ENCODE assay signal across 8 mouse cellular contexts in the genomic region with DNA sequence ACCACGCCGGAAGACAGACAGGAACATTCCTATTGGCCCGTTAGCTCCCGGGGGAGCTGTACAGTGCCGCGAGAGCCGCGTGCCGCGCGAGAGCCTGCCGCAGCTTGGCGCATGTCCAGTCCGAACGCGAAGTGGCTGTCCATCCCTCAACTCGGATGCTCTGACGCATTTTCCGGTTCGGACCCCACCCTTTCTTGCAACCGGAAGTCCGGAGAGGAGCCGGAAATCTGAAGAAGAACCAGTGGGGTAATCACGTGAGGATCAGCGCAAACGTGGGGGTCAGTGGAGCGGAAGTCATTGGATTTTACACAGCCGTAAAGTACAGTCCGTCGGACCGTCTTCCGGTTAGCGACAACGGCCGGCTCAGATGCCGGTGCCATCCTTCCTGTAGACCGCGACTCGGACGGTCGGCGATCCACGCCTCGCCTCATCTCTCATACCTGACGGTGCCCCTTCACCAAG. TPM values are rescaled to one million over a fixed set of nuclear protein-coding genes. Genes with fewer than 3 reads are reported as not detected.
DNase-seq lines count a peak whose midpoint lies in the region; ATAC-seq and TF ChIP-seq lines count a peak whose summit lies in the region.

Mcts2 (plus strand) TSS at position 230 of the 462 bp plus-strand sequence.

- WGBS in embryonic facial prominence, embryonic 12.5 days: 52% methylated on average over 45 of the region's 45 CpGs
- 45% methylated on average over 45 of the region's 45 CpGs for WGBS in heart, adult 2 months
- WGBS in limb, embryonic 13.5 days: 47% methylated on average over 45 of the region's 45 CpGs
- WGBS in stomach, postnatal 0 days: 44% methylated on average over 45 of the region's 45 CpGs

- no peaks in the 10 kb centered on the region for H3K27me3 ChIP-seq in megakaryocyte, embryonic 14.5 days (replicated peaks)
- H3K27me3 ChIP-seq in embryonic facial prominence, embryonic 12.5 days: no peaks in the 10 kb centered on the region
- H3K27me3 ChIP-seq in heart, adult 2 months (ENCODE audit: control insufficient read depth, insufficient read depth, low read length): no peaks in the 10 kb centered on the region
- H3K27me3 ChIP-seq in limb, embryonic 13.5 days: no peaks in the 10 kb centered on the region
- no peaks in the 10 kb centered on the region for H3K27me3 ChIP-seq in myocyte (ENCODE audit: control insufficient read depth, insufficient read depth, insufficient read length)
- H3K27me3 ChIP-seq in stomach, postnatal 0 days (ENCODE audit: control insufficient read depth, insufficient read depth, low read length): no peaks in the 10 kb centered on the region

- TF ChIP-seq CTCF in heart, adult 2 months (IDR thresholded peaks at IDR 0.05): no peak
- TF ChIP-seq CTCF in stomach, postnatal 0 days (IDR thresholded peaks at IDR 0.05; ENCODE audit: low read depth): no peak

- no peaks in the 10 kb centered on the region for H3K79me2 ChIP-seq in heart, adult 2 months (replicated peaks; ENCODE audit: control insufficient read depth, insufficient read depth, low read length)
- peaks cover 12% of the 10 kb centered on the region for H3K79me2 ChIP-seq in myocyte (ENCODE audit: control insufficient read depth, insufficient read depth)

- H3K4me1 ChIP-seq in megakaryocyte, embryonic 14.5 days: peaks cover 34% of the 10 kb centered on the region
- no peaks in the 10 kb centered on the region; the same call in 1 of the 2 replicates for H3K4me1 ChIP-seq in embryonic facial prominence, embryonic 12.5 days
- no peaks in the 10 kb centered on the region for H3K4me1 ChIP-seq in heart, adult 2 months (ENCODE audit: control insufficient read depth, insufficient read depth, low read length)
- no peaks in the 10 kb centered on the region; the same call in 1 of the 2 replicates for H3K4me1 ChIP-seq in limb, embryonic 13.5 days
- no peaks in the 10 kb centered on the region for H3K4me1 ChIP-seq in stomach, postnatal 0 days (replicated peaks; ENCODE audit: control insufficient read depth, insufficient read depth)

- H3K4me2 ChIP-seq in embryonic facial prominence, embryonic 12.5 days (replicated peaks): peak within 1 kb of the TSS; percentile 63
- H3K4me2 ChIP-seq in limb, embryonic 13.5 days (replicated peaks): peak within 1 kb of the TSS; percentile 71
- peak within 1 kb of the TSS; percentile 74 for H3K4me2 ChIP-seq in myocyte (ENCODE audit: low read depth)
- H3K4me2 ChIP-seq in stomach, postnatal 0 days (replicated peaks; ENCODE audit: low read depth): peak within 1 kb of the TSS; percentile 49

- peaks cover 98% of the 10 kb centered on the region for H3K36me3 ChIP-seq in megakaryocyte, embryonic 14.5 days (replicated peaks; ENCODE audit: low read length)
- peaks cover 90% of the 10 kb centered on the region for H3K36me3 ChIP-seq in embryonic facial prominence, embryonic 12.5 days
- no peaks in the 10 kb centered on the region for H3K36me3 ChIP-seq in heart, adult 2 months (ENCODE audit: control insufficient read depth, insufficient read depth, low read length)
- peaks cover 97% of the 10 kb centered on the region for H3K36me3 ChIP-seq in limb, embryonic 13.5 days
- H3K36me3 ChIP-seq in myocyte (ENCODE audit: control insufficient read depth, insufficient read depth): peaks cover 66% of the 10 kb centered on the region
- H3K36me3 ChIP-seq in stomach, postnatal 0 days (ENCODE audit: control insufficient read depth, insufficient read depth, low read length): peaks cover 33% of the 10 kb centered on the region

- peak; percentile 58 for TF ChIP-seq EP300 in heart, adult 2 months (IDR thresholded peaks at IDR 0.05; ENCODE audit: insufficient read depth, low read depth, low read length)
- TF ChIP-seq EP300 in stomach, postnatal 0 days (optimal IDR thresholded peaks at IDR 0.05): peak; percentile 97

- H3K4me3 ChIP-seq in megakaryocyte, embryonic 14.5 days (replicated peaks): peak within 1 kb of the TSS; percentile 83
- H3K4me3 ChIP-seq in embryonic facial prominence, embryonic 12.5 days: peak within 1 kb of the TSS; percentile 42
- peak within 1 kb of the TSS; percentile 65 for H3K4me3 ChIP-seq in heart, adult 2 months
- peak within 1 kb of the TSS; percentile 48 for H3K4me3 ChIP-seq in limb, embryonic 13.5 days
- peak within 1 kb of the TSS; percentile 32 for H3K4me3 ChIP-seq in myocyte
- H3K4me3 ChIP-seq in stomach, postnatal 0 days (ENCODE audit: low read depth, low read length): peak within 1 kb of the TSS; percentile 44

- H3K27ac ChIP-seq in embryonic facial prominence, embryonic 12.5 days: no peak within 1 kb of the TSS
- peak within 1 kb of the TSS; percentile 56 for H3K27ac ChIP-seq in heart, adult 2 months
- peak within 1 kb of the TSS; percentile 52; the same call in 1 of the 2 replicates for H3K27ac ChIP-seq in limb, embryonic 13.5 days
- peak within 1 kb of the TSS; percentile 65; the same call in 1 of the 2 replicates for H3K27ac ChIP-seq in stomach, postnatal 0 days (replicated peaks)

- H3K9ac ChIP-seq in embryonic facial prominence, embryonic 12.5 days: peak within 1 kb of the TSS; percentile 45
- H3K9ac ChIP-seq in heart, adult 2 months (ENCODE audit: low read depth, low read length): peak within 1 kb of the TSS; percentile 58
- H3K9ac ChIP-seq in limb, embryonic 13.5 days: peak within 1 kb of the TSS; percentile 63
- H3K9ac ChIP-seq in stomach, postnatal 0 days (ENCODE audit: low read length): peak within 1 kb of the TSS; percentile 45

- TF ChIP-seq POLR2A in heart, adult 2 months (IDR thresholded peaks at IDR 0.05; ENCODE audit: insufficient read depth, low read depth, low read length): peak; percentile 62
- peak; percentile 81 for TF ChIP-seq POLR2A in myocyte (IDR thresholded peaks at IDR 0.05; ENCODE audit: insufficient read length, low read depth)

- H3K9me3 ChIP-seq in megakaryocyte, embryonic 14.5 days: no peaks in the 10 kb centered on the region
- peaks cover 11% of the 10 kb centered on the region; the same call in 1 of the 2 replicates for H3K9me3 ChIP-seq in embryonic facial prominence, embryonic 12.5 days
- H3K9me3 ChIP-seq in limb, embryonic 13.5 days: peaks cover 11% of the 10 kb centered on the region; the same call in 1 of the 2 replicates
- no peaks in the 10 kb centered on the region for H3K9me3 ChIP-seq in stomach, postnatal 0 days (ENCODE audit: control insufficient read depth, low read length)

- peak within 1 kb of the TSS; percentile 9 for H3ac ChIP-seq in myocyte (ENCODE audit: control insufficient read depth, insufficient read length)

- DNase-seq in heart, adult 2 months: peak; percentile 94 to 95
- peak; percentile 95 for DNase-seq in kidney, adult 9 months
- peak; percentile 93 for DNase-seq in stomach, postnatal 0 days (ENCODE audit: low spot score)

- no peak for ATAC-seq in megakaryocyte, adult 5-6 weeks (ENCODE audit: poor library complexity, severe bottlenecking)
- peak; percentile 92 for ATAC-seq in embryonic facial prominence, embryonic 12.5 days (ENCODE audit: insufficient number of reproducible peaks, insufficient read depth, low FRiP score, low TSS enrichment)
- peak; percentile 95 for ATAC-seq in limb, embryonic 13.5 days (ENCODE audit: low FRiP score, low read depth)
- ATAC-seq in stomach, postnatal 0 days (ENCODE audit: low FRiP score, low TSS enrichment): peak; percentile 96

- intact Hi-C loops in heart, adult 2 months (cut with DNase I): loop anchor here (10.0 kb wide), 1 partner anchor 328 kb away; the partner anchor contains the start of gene Pdrg1

TF ChIP-seq in myocyte, 11 proteins besides CTCF, POLR2A, EP300 and RAD21:
- TF ChIP-seq MYOG (IDR thresholded peaks at IDR 0.05; ENCODE audit: control insufficient read depth in 1 of 3, insufficient read depth in 1 of 3, insufficient read length in 2 of 3, low read depth in 2 of 3) (peak in 1 of 3 experiments; percentile 7), POLR2AphosphoS2 (IDR thresholded peaks at IDR 0.05; ENCODE audit: insufficient read length, low read depth) (peak; percentile 95), SRF (IDR thresholded peaks at IDR 0.05; ENCODE audit: control insufficient read depth, insufficient read length, low read depth) (no peak), USF1 (IDR thresholded peaks at IDR 0.05; ENCODE audit: low read depth) (peak; percentile 88)
TF ChIP-seq in myocyte: peak in this region for 3.

RNA-seq across cellular contexts. Expression of gene Mcts2, which starts in this region (rescaled TPM):
- not detected in 2 replicates for polyA plus RNA-seq in megakaryocyte, embryonic 14.5 days (2012; ENCODE audit: insufficient read depth, low replicate concordance)
- 8.4 and 9.3 TPM in 2 replicates for total RNA-seq in megakaryocyte, adult 5-6 weeks (2015)
- 7.1 and 8.3 TPM in 2 replicates for total RNA-seq in megakaryocyte, adult 5-6 weeks (2017)
- 36.4 and 38.9 TPM in 2 replicates for polyA plus RNA-seq in embryonic facial prominence, embryonic 12.5 days (2016; fragmentation: Nextera tagmentation; extraction: Ambion mirVana)
- total RNA-seq in heart, adult 2 months (2021): 10 to 100 TPM; 14.8 to 18.2 TPM
- 8.6 and 12.1 TPM in 2 replicates for polyA plus RNA-seq in heart, adult 2 months (2012; rRNA removed)
- polyA plus RNA-seq in limb, embryonic 13.5 days (2015; fragmentation: Nextera tagmentation; extraction: Ambion mirVana): 29.2 and 30.0 TPM in 2 replicates
- 27.0 TPM for polyA plus RNA-seq in myocyte (2012; fragmentation: generic; extraction: Trizol)
- polyA plus RNA-seq in stomach, postnatal 0 days (2015; fragmentation: Nextera tagmentation; extraction: Ambion mirVana): 22.9 and 23.4 TPM in 2 replicates

Comparison
In these comparisons a context has a peak if more than half of its experiments do, and no peak if none do; other contexts are left out.
1. H3K4me3 ChIP-seq: peak in every context shown above with its lines; median percentile 83 in megakaryocyte, embryonic 14.5 days; 65 in heart, adult 2 months; 48 in limb, embryonic 13.5 days; 44 in stomach, postnatal 0 days; 42 in embryonic facial prominence, embryonic 12.5 days; 32 in myocyte.